Mouse (Mus musculus): ENCODE measurements around the gene Igfbp7.

Igfbp7 gene

GRCm38 (mm10) chr5:77404941-77405340 is 2.9 kb downstream of the Igfbp7 start:
- peak in 1 of 2 experiments; percentile 20 for DNase-seq

DNA sequence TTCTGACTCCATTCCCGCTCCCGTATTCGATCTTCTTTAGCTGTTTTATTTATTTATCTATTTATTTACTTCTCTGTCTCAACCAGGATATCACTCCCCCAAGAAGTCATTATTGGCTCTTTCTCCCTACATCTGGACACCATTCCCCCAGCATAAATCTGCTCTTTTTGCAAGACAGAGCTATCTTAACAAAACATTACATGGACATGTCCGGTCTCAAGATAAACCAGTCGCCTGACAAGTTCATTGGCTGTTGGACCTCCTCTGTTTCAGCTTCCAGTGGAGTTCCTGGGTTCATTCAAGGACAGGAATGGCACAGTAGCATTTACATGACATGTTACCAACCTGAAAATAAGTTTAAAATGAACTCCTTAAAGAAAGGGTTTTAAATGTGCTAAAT is 4.9 kb downstream of the Igfbp7 start:
- DNase-seq = peak in 1 of 2 experiments; percentile 11

DNA sequence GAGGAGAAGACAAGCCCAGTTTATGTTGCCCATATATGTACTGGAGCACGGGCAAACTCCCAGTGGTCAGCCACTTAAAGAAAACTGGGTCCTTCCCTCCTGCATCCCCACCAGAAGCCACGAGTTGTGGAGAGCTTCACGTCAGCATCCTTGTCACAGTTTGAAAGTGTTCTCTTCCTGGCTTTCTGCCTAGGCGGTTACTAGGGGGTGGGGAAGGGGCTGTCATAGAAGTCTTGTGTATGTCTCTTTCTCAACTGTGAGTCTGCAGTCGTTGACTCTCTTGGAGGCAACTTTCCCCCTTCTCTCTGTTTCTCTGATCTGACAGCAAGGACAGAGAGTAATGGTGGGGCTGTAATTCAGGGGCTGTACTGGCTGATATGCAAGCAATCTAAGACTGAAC is 5.7 kb downstream of the Igfbp7 start:
- DNase-seq = peak in 1 of 2 experiments; percentile 5

- peak; percentile 80 to 87 for DNase-seq
Measured at GRCm38 (mm10) chr5:77400823-77401222, 7.0 kb downstream of the Igfbp7 start.

DNA sequence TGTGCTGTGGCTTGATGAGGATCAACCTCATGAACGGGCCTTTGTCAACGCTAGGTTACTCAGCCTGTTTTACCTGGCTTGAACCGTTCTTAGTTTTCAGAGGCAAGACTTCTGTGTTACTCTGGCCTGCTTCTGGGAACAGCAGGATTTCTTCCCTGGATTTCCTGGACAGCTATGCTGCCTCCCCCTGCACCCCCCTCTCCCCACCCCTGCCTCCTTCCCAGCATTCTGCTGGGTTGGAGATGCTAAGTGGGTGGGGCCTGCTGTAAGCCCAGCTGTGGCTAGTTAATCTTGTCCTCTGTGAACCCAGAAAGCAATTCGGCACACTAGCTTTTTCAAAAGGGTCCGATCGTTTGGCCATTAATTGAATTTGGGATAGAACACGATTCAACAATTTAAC is 7.7 kb downstream of the Igfbp7 start:
- DNase-seq = peak; percentile 74 to 76

GRCm38 (mm10) chr5:77399076-77399475 is 8.8 kb downstream of the Igfbp7 start:
- DNase-seq = peak in 1 of 2 experiments; percentile 23

- peak; percentile 61 to 73 for DNase-seq
Measured at GRCm38 (mm10) chr5:77398285-77399057, 9.4 kb downstream of the Igfbp7 start.

- peak in 1 of 2 experiments; percentile 30 for DNase-seq
Measured at GRCm38 (mm10) chr5:77393990-77394618, 13.7 kb downstream of the Igfbp7 start.

GRCm38 (mm10) chr5:77393094-77393619 is 14.7 kb downstream of the Igfbp7 start:
- DNase-seq = peak in 1 of 2 experiments; percentile 25

DNA sequence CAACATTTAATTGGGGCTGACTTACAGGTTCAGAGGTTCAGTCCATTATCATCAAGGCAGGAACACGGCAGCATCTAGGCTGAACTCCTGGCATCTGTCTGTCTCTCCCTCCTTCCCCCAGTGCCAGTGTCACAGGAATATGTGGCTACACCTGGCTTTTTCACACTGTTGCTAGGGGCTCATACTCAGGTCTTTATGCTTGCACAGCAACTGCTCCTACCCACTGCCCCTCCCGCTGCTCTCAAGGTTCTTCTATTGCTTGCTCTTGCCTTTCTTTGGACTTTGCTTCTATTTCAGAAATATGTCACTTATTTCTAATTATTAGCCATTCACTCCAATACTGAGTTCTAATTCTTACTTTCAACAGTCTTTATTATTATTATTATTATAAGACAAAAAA is 17.6 kb downstream of the Igfbp7 start:
- DNase-seq = peak in 1 of 2 experiments; percentile 54

GRCm38 (mm10) chr5:77388359-77388758 is 19.5 kb downstream of the Igfbp7 start:
- DNase-seq = no peak

DNA sequence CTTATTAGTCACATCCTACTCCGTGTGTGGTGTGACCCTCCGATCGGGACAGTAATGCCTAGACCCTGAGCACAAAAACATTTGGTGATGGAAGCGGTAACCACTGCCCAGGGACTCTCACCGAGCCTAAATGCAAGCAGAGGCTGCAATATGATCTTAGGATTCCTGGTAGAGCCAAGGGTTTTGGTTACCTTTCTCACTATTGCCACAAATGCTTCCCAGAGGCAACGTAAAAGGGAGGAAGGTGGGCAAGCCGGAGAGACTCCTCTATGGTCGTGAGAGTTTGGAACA is 20.5 kb downstream of the Igfbp7 start:
- DNase-seq = no peak

DNA sequence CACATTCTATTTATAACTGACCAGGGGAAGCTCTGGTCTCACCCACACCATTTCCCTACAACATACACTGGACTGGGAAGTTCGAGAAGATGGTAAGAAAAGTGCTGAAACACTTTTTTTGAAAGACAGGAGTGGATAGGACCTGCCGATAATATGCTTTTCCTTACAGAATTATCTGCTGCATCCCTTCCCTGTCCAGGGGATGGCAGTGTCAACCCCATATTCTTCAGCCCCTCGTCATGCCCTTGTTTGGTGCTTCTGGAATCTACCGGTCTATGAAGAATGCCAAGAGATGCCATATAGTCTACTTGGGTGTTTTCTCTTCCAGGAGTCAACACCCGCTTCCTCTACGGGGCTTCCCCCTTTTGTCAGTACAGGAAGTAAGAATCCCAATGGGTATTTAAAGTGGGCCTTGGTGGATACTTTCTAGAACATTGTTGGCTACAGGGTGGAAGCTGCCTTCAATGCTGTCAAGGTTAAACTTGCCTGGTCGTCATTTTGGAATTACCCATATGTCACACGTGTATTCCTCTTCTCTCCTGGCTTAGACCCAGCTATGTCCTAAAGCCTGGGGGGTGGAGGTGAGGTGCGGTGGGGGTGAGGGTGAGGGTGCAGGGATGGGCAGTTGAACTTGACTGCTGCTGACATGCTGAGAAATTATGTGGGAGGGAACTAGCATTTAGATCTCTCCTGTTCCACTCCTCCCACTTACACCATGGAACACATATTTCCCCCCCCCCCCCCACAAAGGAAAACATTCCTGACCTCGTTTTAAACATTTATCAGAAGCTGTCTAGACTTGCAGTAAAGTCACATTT is 21.0 kb downstream of the Igfbp7 start:
- no peak for DNase-seq

GRCm38 (mm10) chr5:77385900-77386595 is 21.8 kb downstream of the Igfbp7 start:
- DNase-seq = no peak

DNA sequence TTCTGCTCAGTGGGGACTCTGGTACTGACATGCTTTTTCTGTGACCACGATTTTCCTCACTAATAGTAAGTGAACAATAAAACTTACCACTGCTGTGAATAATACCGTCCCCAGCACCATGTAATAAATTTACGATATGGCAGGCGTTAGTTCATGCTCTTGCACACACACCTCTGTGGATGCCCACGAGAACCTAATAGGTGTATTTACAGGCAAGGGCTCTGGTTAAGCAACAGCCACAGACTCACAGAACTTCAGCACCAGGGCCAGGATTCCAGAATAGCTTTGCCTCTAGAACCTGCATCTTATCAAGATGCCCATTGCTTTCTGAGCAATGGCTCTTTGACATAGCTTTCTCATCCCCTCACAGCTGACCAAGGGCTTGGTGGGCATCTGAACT is 22.6 kb downstream of the Igfbp7 start:
- no peak for DNase-seq

DNA sequence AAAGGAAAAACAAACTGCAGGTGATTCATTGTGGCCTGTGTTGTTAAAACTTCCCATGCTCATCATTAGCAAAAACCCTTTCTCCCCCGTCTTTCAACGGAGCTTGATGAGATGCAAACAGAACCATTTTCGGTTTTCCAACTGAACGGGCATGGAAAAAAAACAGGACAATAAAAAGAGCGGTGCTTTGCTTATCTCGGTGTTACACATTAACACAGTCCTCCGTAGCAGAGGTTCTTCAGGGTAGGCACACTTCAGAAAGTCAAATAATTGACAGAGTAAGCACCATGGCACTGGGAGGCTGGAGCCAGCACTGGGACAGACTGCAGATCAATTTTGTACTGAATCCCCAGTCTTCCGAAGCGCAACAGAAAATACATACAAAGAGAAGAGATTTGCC is 23.1 kb downstream of the Igfbp7 start:
- peak; percentile 65 to 82 for DNase-seq

DNA sequence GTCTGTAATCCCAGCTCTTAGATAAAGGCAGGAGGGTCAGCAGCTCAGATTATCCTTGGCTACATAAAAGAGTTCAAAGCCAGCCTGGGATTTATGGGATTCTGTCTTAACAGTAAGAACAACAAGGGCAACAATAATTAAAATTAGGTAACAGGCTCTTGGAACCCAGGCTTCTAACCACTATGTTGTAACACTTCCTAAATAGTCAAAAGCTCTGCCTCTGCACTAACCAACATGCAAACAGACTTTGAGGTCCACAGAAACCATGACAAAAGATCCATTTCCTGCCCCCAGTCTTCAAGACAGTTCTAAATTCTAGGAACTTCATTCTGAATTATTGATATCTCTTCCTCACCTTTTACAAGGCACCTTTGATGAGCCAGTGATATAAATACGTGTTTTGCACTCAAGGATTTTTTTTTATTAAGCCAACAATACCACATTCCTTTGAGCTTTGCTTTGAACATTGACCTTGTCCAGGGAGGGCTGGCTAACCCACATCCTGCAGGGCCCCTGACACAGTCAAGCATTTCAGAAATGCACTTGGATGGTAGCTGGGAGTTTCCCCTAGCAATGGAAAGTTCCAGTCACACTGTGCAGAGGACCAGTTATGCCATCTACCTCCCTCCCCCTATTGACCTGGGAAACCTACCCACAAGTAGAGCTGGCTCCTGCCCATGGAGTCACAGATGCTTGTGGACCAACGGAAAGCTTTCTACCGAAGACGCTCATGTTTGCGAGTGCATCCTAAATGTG is 23.9 kb downstream of the Igfbp7 start:
- DNase-seq = peak; percentile 73 to 92

- DNase-seq = no peak
Measured at GRCm38 (mm10) chr5:77381686-77382085, 26.2 kb downstream of the Igfbp7 start.

GRCm38 (mm10) chr5:77381283-77381682 is 26.6 kb downstream of the Igfbp7 start:
- DNase-seq = no peak

GRCm38 (mm10) chr5:77380321-77380901 is 27.4 kb downstream of the Igfbp7 start:
- DNase-seq = no peak

- DNase-seq = no peak
Measured at GRCm38 (mm10) chr5:77379434-77380135, 28.3 kb downstream of the Igfbp7 start.

Measured in kidney, postnatal 36 days (tissue).